Mouse (Mus musculus): ENCODE data around the gene Noa1.

The Noa1 gene

GRCm38 (mm10) chr5:77252115-77252827 is 57.6 kb downstream of the Noa1 start:
- DNase-seq, result peak; percentile 13

- no peak for DNase-seq
Observed at GRCm38 (mm10) chr5:77251656-77252055, 58.2 kb downstream of the Noa1 start.

- DNase-seq, result no peak
Observed at GRCm38 (mm10) chr5:77250083-77250482, 59.8 kb downstream of the Noa1 start.

GRCm38 (mm10) chr5:77245787-77246671 is 63.9 kb downstream of the Noa1 start:
- peak; percentile 40 for DNase-seq

GRCm38 (mm10) chr5:77245463-77245786 is 64.5 kb downstream of the Noa1 start:
- no peak for DNase-seq

DNA sequence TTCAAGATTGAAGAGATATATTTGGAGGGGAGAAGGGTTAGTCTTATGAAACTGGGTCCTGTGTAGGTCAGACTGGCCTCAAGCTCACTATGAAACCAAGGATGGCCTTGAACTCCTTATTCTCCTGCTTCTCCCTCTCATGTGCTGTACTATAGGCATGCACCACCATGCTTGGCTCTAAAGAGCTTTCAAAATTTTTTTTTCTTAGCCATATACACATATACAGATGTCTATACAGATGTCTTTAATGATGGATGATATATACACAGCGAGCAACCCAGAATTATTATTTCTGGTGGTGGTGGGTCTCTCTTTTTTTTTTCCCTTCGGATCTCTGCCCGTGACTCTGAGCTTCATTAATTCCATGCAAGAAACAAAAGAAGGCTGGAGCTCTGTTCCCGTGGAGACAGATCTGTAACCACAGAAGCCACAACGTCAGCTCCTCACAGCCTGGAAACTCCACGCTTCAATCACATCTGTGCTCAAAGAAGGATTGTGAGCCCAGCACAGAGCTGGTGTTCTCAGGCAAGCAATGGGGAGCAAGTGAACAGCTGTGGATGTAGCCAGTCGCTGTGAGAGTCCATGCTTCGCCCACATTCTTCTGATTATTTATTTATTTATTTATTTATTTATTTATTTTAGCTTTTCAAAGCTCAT is 65.4 kb downstream of the Noa1 start:
- DNase-seq, result no peak

All from lung, postnatal 36 days (tissue).